Mouse (Mus musculus) liver, adult 2 months (tissue): ENCODE data around the gene Trabd2b.

Experiments
- CTCF ChIP-seq: fragments of 200-500 bp; IDR thresholded peaks from 2 replicates; pipeline ENCODE4 v1.5.1; 2011; ENCODE audit warnings: low read depth, low read length, control low read depth
- POLR2A ChIP-seq: fragments of 200-500 bp; IDR thresholded peaks from 2 replicates; pipeline ENCODE4 v1.6.1; 2011; ENCODE audit warnings: low read length, control low read depth; ENCODE audit not compliant: insufficient read depth; ENCODE audit errors: extremely low read depth

DNA sequence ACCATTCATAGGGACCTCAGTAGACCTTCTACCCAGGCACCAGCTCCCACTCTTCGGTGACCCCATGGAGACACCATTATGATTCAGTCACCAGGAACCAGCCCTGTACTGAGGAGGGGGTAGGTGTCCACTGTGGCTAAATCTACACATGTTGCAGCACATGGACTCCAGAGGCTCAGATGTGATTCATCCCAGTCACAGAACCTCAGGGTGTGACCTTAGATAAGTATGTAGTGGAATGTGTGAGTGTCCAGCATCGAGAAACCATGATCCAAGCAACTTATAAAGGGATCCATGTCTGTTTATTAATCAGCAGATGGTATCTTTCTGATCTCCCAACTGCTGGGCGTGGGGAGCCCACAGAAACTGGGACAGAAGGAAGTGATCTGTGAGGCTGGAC lies 18.2 kb upstream of the Trabd2b start:
- no peak for TF ChIP-seq CTCF
- TF ChIP-seq POLR2A = no peak
